Mouse (Mus musculus) embryonic facial prominence, embryonic 11.5 days (tissue): ENCODE results near the gene Mea1. TPM values are rescaled to one million over a fixed set of nuclear protein-coding genes. Genes with fewer than 3 reads are reported as not detected.

Experiments
- ATAC-seq: fragments of 200-750 bp; cut with Nextera tagmentation; replicated peaks from 2 replicates; pipeline ENCODE4 v1.8.0; 2017; ENCODE audit warnings: low read depth; ENCODE audit not compliant: insufficient number of reproducible peaks, low FRiP score, low TSS enrichment
- DNase-seq: peaks from one replicate; pipeline ENCODE4 v3.0.0-alpha.2; 2015; ENCODE audit warnings: low spot score
- H3K27ac ChIP-seq: fragments of 300-500 bp; sonication (generic); replicated peaks from 2 replicates; pipeline ENCODE4 v1.5.1; 2014; ENCODE audit warnings: mild to moderate bottlenecking, low read depth, low read length, control low read depth
- H3K27me3 ChIP-seq: fragments of 300-500 bp; sonication (generic); 2 replicates; pipeline ENCODE4 v1.6.1; 2014; ENCODE audit warnings: mild to moderate bottlenecking, low read length, moderate library complexity, mixed read lengths; ENCODE audit not compliant: control insufficient read depth, insufficient read depth
- H3K36me3 ChIP-seq: fragments of 300-500 bp; sonication (generic); replicated peaks from 2 replicates; pipeline ENCODE4 v1.6.1; 2014; ENCODE audit warnings: low read depth, mild to moderate bottlenecking, low read length, moderate library complexity, mixed read lengths; ENCODE audit not compliant: control insufficient read depth, insufficient read depth
- H3K4me1 ChIP-seq: fragments of 300-500 bp; sonication (generic); 2 replicates; pipeline ENCODE4 v1.6.1; 2014; ENCODE audit warnings: low read length, mixed read lengths; ENCODE audit not compliant: control insufficient read depth, insufficient read depth
- H3K4me2 ChIP-seq: fragments of 300-500 bp; sonication (generic); 2 replicates; pipeline ENCODE4 v1.6.1; 2014; ENCODE audit warnings: low read depth, mild to moderate bottlenecking, control low read depth, low read length, moderate library complexity
- H3K4me3 ChIP-seq: fragments of 300-500 bp; sonication (generic); 2 replicates; pipeline ENCODE4 v1.5.1; 2014; ENCODE audit warnings: low read depth, low read length, control low read depth
- H3K9ac ChIP-seq: fragments of 300-500 bp; sonication (generic); replicated peaks from 2 replicates; pipeline ENCODE4 v1.6.1; 2014; ENCODE audit warnings: mild to moderate bottlenecking, control low read depth, low read length
- H3K9me3 ChIP-seq: fragments of 300-500 bp; sonication (generic); replicated peaks from 2 replicates; pipeline ENCODE4 v1.6.1; 2016; ENCODE audit warnings: mild to moderate bottlenecking, low read length, inconsistent platforms, mixed read lengths; ENCODE audit not compliant: control insufficient read depth
- WGBS: fragments of 180-500 bp; shearing (Covaris S2); extraction: QIAGEN DNeasy Blood & Tissue Kit; methylation state at CpG from one replicate; pipeline ENCODE4 v1.1.7; 2014; 5-methylcytosine and 5-hydroxymethylcytosine counted together
- polyA plus RNA-seq: library from polyadenylated mRNA; unstranded; fragments of >200 nt; fragmentation: Nextera tagmentation; extraction: Ambion mirVana; gene quantifications from 2 replicates; pipeline ENCODE4 v1.2.1, GENCODE M21; 2014

Gene Mea1
- polyA plus RNA-seq, 1 experiment from 2014 or later: 165 TPM

- Histone ChIP-seq H3K9ac (peak within 1 kb of the TSS; percentile 58), H3K36me3 (no peaks in the 10 kb centered on the region), H3K4me2 (peak within 1 kb of the TSS; percentile 93), H3K9me3 (no peaks in the 10 kb centered on the region), H3K4me3 (peak within 1 kb of the TSS; percentile 64), H3K4me1 (peaks cover 3% of the 10 kb centered on the region), H3K27ac (no peak within 1 kb of the TSS; the same call in 1 of the 2 replicates), H3K27me3 (no peaks in the 10 kb centered on the region)
- DNase-seq: peak; percentile 99
- ATAC-seq: peak; percentile 60
- WGBS: under 1% methylated on average over 53 of the region's 53 CpGs
Observed at GRCm38 (mm10) chr17:46645561-46646321, 32.9 kb upstream of the Mea1 start, which contains the start of the genes Klc4 and Mrpl2. Gene Klc4 (minus strand): TSS chr17:46646022. Gene Mrpl2 (plus strand): TSS chr17:46646229.

- ATAC-seq (no peak), DNase-seq (no peak)
- Histone ChIP-seq H3K9me3 (no peaks in the 10 kb centered on the region), H3K27ac (no peak overlapping the region; the same call in 1 of the 2 replicates), H3K4me2 (peak overlapping the region; percentile 75), H3K9ac (peak overlapping the region; percentile 58), H3K27me3 (no peaks in the 10 kb centered on the region), H3K4me1 (peaks cover 6% of the 10 kb centered on the region), H3K4me3 (peak overlapping the region; percentile 64), H3K36me3 (no peaks in the 10 kb centered on the region)
- 0% methylated on average over 19 of the region's 19 CpGs for WGBS
Observed at GRCm38 (mm10) chr17:46646322-46646662, 32.3 kb upstream of the Mea1 start.

GRCm38 (mm10) chr17:46647279-46647678, 31.3 kb upstream of the Mea1 start:
- Histone ChIP-seq H3K9me3 (no peaks in the 10 kb centered on the region), H3K4me1 (peaks cover 12% of the 10 kb centered on the region), H3K27ac (no peak overlapping the region), H3K9ac (no peak overlapping the region), H3K4me3 (no peak overlapping the region), H3K36me3 (no peaks in the 10 kb centered on the region), H3K4me2 (no peak overlapping the region), H3K27me3 (no peaks in the 10 kb centered on the region)
- 90% methylated on average over 7 of the region's 7 CpGs for WGBS
- DNase-seq (no peak), ATAC-seq (no peak)

DNA sequence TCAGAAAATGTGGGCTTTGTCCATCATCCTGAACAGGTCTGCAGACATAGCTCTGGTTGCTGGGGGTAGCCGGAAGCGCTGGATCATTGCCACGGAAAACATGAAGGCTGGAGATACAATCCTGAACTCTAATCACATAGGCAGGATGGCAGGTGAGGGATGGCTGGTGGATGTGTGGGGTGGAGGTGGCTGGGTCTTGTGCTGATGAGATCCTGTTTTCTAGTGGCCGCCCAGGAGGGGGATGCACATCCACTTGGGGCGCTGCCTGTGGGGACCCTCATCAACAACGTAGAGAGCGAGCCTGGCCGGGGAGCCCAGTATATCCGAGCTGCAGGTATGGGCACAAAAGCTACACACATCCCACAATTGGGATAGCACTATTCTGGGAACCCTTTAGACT, 30.2 kb upstream of the Mea1 start:
- Histone ChIP-seq H3K9ac (no peak overlapping the region), H3K9me3 (no peaks in the 10 kb centered on the region), H3K27me3 (no peaks in the 10 kb centered on the region), H3K27ac (no peak overlapping the region), H3K4me3 (no peak overlapping the region), H3K4me2 (no peak overlapping the region), H3K36me3 (peaks cover under 1% of the 10 kb centered on the region; the same call in 1 of the 2 replicates), H3K4me1 (peaks cover 13% of the 10 kb centered on the region)
- no peak for ATAC-seq
- no peak for DNase-seq
- 92% methylated on average over 9 of the region's 9 CpGs for WGBS

GRCm38 (mm10) chr17:46649811-46650210, 28.8 kb upstream of the Mea1 start:
- peak; percentile 13 for DNase-seq
- WGBS: 39% methylated on average over 15 of the region's 15 CpGs
- peaks cover 13% of the 10 kb centered on the region for H3K4me1 ChIP-seq

DNA sequence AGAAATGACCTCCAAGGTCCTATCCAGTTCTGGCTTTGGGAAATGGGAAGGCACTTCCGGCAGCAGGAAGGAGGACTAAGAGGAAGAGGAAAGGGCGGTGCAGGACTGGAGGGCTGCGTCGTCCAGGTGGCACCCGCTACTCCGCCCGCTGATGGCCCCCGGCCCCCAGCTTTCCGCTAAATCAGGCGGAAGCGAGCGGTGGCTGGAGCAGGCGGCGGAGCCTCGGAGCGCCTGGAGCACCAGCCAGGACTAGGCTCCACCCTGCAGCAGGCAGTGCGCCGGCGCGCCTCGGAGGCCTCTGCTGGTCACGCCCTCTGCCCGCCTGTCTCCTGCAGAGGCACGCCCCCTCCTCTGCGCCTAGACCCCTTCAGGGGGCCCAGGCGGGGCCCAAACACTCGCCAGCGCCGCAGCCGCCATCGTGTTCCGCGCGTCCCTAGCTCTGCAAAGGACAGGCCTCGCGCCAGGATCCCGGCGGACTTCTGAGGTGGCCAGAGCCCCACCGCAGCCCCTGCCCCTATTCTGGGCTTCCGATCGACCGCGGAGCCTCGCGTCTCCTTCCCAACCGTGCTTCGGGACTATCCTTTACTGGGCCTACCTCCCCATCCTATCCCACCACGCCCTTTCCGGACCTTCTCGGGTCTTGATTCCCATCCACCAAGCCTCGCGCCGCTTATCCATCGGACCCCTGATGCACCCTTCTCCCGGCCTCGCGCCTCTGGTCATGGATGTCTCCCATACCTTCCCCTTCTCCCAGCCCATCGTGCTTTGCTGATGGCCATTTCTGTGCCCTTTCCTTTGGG, 28.2 kb upstream of the Mea1 start, which contains the start of gene Cul7:
Cul7 (plus strand) TSS at position 106 of the 800 bp plus-strand sequence.
- WGBS: under 1% methylated on average over 48 of the region's 58 CpGs
- Histone ChIP-seq H3K27ac (peak within 1 kb of the TSS; percentile 93), H3K4me1 (peaks cover 13% of the 10 kb centered on the region), H3K4me2 (peak within 1 kb of the TSS; percentile 84), H3K4me3 (peak within 1 kb of the TSS; percentile 68), H3K27me3 (no peaks in the 10 kb centered on the region), H3K9ac (peak within 1 kb of the TSS; percentile 96), H3K36me3 (peaks cover 7% of the 10 kb centered on the region), H3K9me3 (no peaks in the 10 kb centered on the region)
- ATAC-seq: peak; percentile 91
- peak; percentile 96 for DNase-seq

More at GRCm38 (mm10) chr17:46649811-46650210, 28.8 kb upstream of the Mea1 start:
- no peak for ATAC-seq
- Histone ChIP-seq H3K9me3 (no peaks in the 10 kb centered on the region), H3K27me3 (no peaks in the 10 kb centered on the region), H3K36me3 (peaks cover 6% of the 10 kb centered on the region), H3K4me3 (peak overlapping the region; percentile 68), H3K9ac (peak overlapping the region; percentile 96), H3K27ac (peak overlapping the region; percentile 93), H3K4me2 (peak overlapping the region; percentile 84)

GRCm38 (mm10) chr17:46651292-46651691, 27.3 kb upstream of the Mea1 start:
- 75% methylated on average over 17 of the region's 17 CpGs for WGBS
- Histone ChIP-seq H3K4me2 (peak overlapping the region; percentile 84), H3K27me3 (no peaks in the 10 kb centered on the region), H3K4me1 (peaks cover 13% of the 10 kb centered on the region), H3K9ac (peak overlapping the region; percentile 96), H3K4me3 (peak overlapping the region; percentile 68), H3K27ac (peak overlapping the region; percentile 93), H3K9me3 (no peaks in the 10 kb centered on the region), H3K36me3 (peaks cover 10% of the 10 kb centered on the region)
- no peak for DNase-seq
- no peak for ATAC-seq
